Mouse (Mus musculus) liver, postnatal 0 days (tissue): ENCODE measurements around the gene Zxdc. TPM values are rescaled to one million over a fixed set of nuclear protein-coding genes. Genes with fewer than 3 reads are reported as not detected.

ENCODE experiments used
- ATAC-seq: fragments of 200-750 bp; cut with Nextera tagmentation; 2 replicates; pipeline ENCODE4 v1.8.0; 2017; ENCODE audit warnings: mild to moderate bottlenecking, moderate library complexity
- DNase-seq: peaks from one replicate; pipeline ENCODE4 v3.0.0-alpha.2; 2016
- H3K27ac ChIP-seq: fragments of 300-500 bp; sonication (generic); 2 replicates; pipeline ENCODE4 v1.5.1; 2014; ENCODE audit warnings: antibody characterized with exemption, moderate library complexity, mild to moderate bottlenecking, low read depth
- H3K27me3 ChIP-seq: fragments of 300-500 bp; sonication (generic); 2 replicates; pipeline ENCODE4 v1.6.1; 2014; ENCODE audit warnings: low read length, control low read depth, mixed read lengths; ENCODE audit not compliant: insufficient read depth
- H3K36me3 ChIP-seq: fragments of 300-500 bp; sonication (generic); replicated peaks from 2 replicates; pipeline ENCODE4 v1.6.1; 2014; ENCODE audit warnings: mild to moderate bottlenecking, control low read depth, low read length, moderate library complexity, mixed read lengths; ENCODE audit not compliant: insufficient read depth
- H3K4me1 ChIP-seq: fragments of 300-500 bp; sonication (generic); 2 replicates; pipeline ENCODE4 v1.6.1; 2014; ENCODE audit warnings: antibody characterized with exemption, mild to moderate bottlenecking, control low read depth; ENCODE audit not compliant: insufficient read depth
- H3K4me2 ChIP-seq: fragments of 300-500 bp; sonication (generic); 2 replicates; pipeline ENCODE4 v1.6.1; 2014; ENCODE audit warnings: low read depth, mild to moderate bottlenecking, low read length, moderate library complexity, mixed read lengths
- H3K4me3 ChIP-seq: fragments of 300-500 bp; sonication (generic); 2 replicates; pipeline ENCODE4 v1.5.1; 2014; ENCODE audit warnings: low read depth, low read length
- H3K9ac ChIP-seq: fragments of 300-500 bp; sonication (generic); replicated peaks from 2 replicates; pipeline ENCODE4 v1.6.1; 2014; ENCODE audit warnings: mild to moderate bottlenecking, moderate library complexity
- H3K9me3 ChIP-seq: fragments of 300-500 bp; sonication (generic); 2 replicates; pipeline ENCODE4 v1.6.1; 2016; ENCODE audit warnings: mild to moderate bottlenecking, control low read depth, low read length, mixed read lengths
- CTCF ChIP-seq: sonication (generic); IDR thresholded peaks from 2 replicates; pipeline ENCODE4 v1.5.1; 2016; ENCODE audit warnings: antibody characterized with exemption, low read depth
- EP300 ChIP-seq: IDR thresholded peaks from 2 replicates; pipeline ENCODE4 v1.6.1; 2016; ENCODE audit warnings: antibody characterized with exemption, low read depth, mild to moderate bottlenecking
- WGBS: fragments of 180-500 bp; shearing (Covaris S2); extraction: QIAGEN DNeasy Blood & Tissue Kit; methylation state at CpG from one replicate; pipeline ENCODE4 v1.1.7; 2014; ENCODE audit not compliant: insufficient replicate concordance; 5-methylcytosine and 5-hydroxymethylcytosine counted together
- polyA plus RNA-seq: library from polyadenylated mRNA; unstranded; fragments of >200 nt; fragmentation: Nextera tagmentation; extraction: Ambion mirVana; gene quantifications from 2 replicates; pipeline ENCODE4 v1.2.1, GENCODE M21; 2015

The Zxdc gene
- polyA plus RNA-seq, 1 experiment from 2014 or later, result 2.1 TPM

- TF ChIP-seq CTCF (no peak), EP300 (no peak)
- Histone ChIP-seq H3K9ac (no peak overlapping the region), H3K4me1 (no peaks in the 10 kb centered on the region), H3K4me2 (no peak overlapping the region), H3K9me3 (no peaks in the 10 kb centered on the region), H3K27ac (no peak overlapping the region), H3K4me3 (no peak overlapping the region), H3K27me3 (no peaks in the 10 kb centered on the region), H3K36me3 (peaks cover 15% of the 10 kb centered on the region; the same call in 1 of the 2 replicates)
- DNase-seq (no peak), ATAC-seq (no peak)
- 78% methylated on average over 5 of the region's 5 CpGs for WGBS
Measured at GRCm38 (mm10) chr6:90363301-90363700, 6.0 kb upstream of the Zxdc start.

DNA sequence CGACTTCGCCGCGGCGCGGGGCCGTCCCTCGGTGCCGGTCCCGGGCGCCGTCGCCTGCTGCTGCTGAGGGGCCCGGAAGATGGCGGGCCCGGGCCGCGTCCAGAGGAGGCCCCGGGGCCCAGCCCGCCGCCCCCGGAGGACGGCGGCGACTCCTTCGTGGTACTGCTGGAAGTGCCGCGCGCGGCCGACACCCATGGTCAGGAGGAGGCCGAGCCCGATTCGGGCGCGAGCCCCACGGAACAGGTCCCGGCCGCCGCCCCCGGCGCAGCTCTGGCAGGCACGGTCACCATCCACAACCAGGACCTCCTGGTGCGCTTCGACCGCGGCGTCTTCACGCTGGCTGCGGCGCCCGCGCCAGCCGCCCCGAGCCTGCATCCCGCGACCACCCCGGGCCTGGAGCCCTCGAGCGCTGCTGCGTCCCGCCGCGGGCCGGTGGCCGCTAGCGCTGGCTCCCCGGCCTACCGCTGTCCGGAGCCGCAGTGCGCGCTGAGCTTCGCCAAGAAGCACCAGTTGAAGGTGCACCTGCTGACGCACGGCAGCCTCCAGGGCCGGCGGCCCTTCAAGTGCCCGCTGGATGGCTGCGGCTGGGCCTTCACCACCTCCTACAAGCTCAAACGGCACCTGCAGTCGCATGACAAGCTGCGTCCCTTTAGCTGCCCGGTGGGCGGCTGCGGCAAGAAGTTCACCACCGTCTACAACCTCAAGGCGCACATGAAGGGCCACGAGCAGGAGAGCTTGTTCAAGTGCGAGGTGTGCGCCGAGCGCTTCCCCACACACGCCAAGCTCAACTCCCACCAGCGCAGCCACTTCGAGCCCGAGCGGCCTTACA lies 647 bp downstream of the Zxdc start:
- ATAC-seq (peak; percentile 66; the same call in 1 of the 2 replicates), DNase-seq (peak; percentile 36)
- no peaks in the 10 kb centered on the region for H3K9me3 ChIP-seq
- peak overlapping the region; percentile 75 for H3K4me3 ChIP-seq
- peak overlapping the region; percentile 96 for H3K4me2 ChIP-seq
- H3K4me1 ChIP-seq, result peaks cover 17% of the 10 kb centered on the region
- WGBS, result 2% methylated on average over 53 of the region's 98 CpGs
- H3K36me3 ChIP-seq, result peaks cover 19% of the 10 kb centered on the region
- no peaks in the 10 kb centered on the region for H3K27me3 ChIP-seq
- H3K9ac ChIP-seq, result peak overlapping the region; percentile 87
- H3K27ac ChIP-seq, result peak overlapping the region; percentile 52
- no peak for TF ChIP-seq CTCF
- no peak for TF ChIP-seq EP300

GRCm38 (mm10) chr6:90374647-90375046 lies 5.4 kb downstream of the Zxdc start:
- Histone ChIP-seq H3K4me1 (peaks cover 17% of the 10 kb centered on the region), H3K27me3 (no peaks in the 10 kb centered on the region), H3K27ac (no peak overlapping the region), H3K9ac (no peak overlapping the region), H3K4me3 (no peak overlapping the region), H3K4me2 (no peak overlapping the region), H3K36me3 (peaks cover 55% of the 10 kb centered on the region), H3K9me3 (no peaks in the 10 kb centered on the region)
- peak; percentile 76 for ATAC-seq
- peak; percentile 63 for DNase-seq
- WGBS, result 47% methylated on average over 4 of the region's 4 CpGs
- TF ChIP-seq CTCF (no peak), EP300 (peak; percentile 86)

GRCm38 (mm10) chr6:90377708-90378107 lies 8.4 kb downstream of the Zxdc start:
- Histone ChIP-seq H3K4me2 (no peak overlapping the region), H3K4me1 (peaks cover 5% of the 10 kb centered on the region; the same call in 1 of the 2 replicates), H3K9ac (no peak overlapping the region), H3K36me3 (peaks cover 73% of the 10 kb centered on the region), H3K27ac (no peak overlapping the region), H3K4me3 (no peak overlapping the region), H3K9me3 (no peaks in the 10 kb centered on the region), H3K27me3 (no peaks in the 10 kb centered on the region)
- no peak for DNase-seq
- TF ChIP-seq EP300, result no peak
- TF ChIP-seq CTCF, result no peak
- ATAC-seq, result no peak
- WGBS, result 80% methylated on average over 2 of the region's 2 CpGs

GRCm38 (mm10) chr6:90381465-90381864 lies 12.2 kb downstream of the Zxdc start:
- no peaks in the 10 kb centered on the region for H3K9me3 ChIP-seq
- TF ChIP-seq EP300 (no peak), CTCF (no peak)
- no peak for DNase-seq
- H3K4me1 ChIP-seq, result no peaks in the 10 kb centered on the region
- ATAC-seq, result no peak
- no peak overlapping the region for H3K4me2 ChIP-seq
- H3K4me3 ChIP-seq, result no peak overlapping the region
- H3K9ac ChIP-seq, result no peak overlapping the region
- 86% methylated on average over 2 of the region's 2 CpGs for WGBS
- H3K36me3 ChIP-seq, result peaks cover 63% of the 10 kb centered on the region
- H3K27me3 ChIP-seq, result no peaks in the 10 kb centered on the region
- no peak overlapping the region for H3K27ac ChIP-seq

DNA sequence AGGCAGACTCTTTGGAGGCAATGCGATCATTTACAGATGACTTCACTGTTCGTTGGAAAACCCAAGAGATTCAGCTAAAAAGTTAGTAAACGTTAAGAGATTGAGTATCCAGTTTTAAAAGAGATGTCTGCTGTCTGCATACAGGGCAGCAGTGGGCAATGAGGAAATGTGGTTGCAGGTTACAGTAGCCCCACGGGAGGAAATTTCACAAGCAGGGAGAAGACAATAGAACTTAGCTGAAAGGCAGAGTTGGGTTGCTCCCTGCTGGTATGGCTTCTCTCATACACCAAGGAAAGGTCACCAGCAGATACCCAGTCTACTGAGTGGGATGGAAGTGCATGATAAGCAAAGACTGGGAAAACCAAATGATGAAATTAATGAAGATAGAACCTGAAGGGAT lies 21.3 kb downstream of the Zxdc start:
- no peak overlapping the region for H3K4me2 ChIP-seq
- H3K9ac ChIP-seq, result no peak overlapping the region
- peaks cover 4% of the 10 kb centered on the region; the same call in 1 of the 2 replicates for H3K4me1 ChIP-seq
- DNase-seq (no peak), ATAC-seq (no peak)
- no peaks in the 10 kb centered on the region for H3K9me3 ChIP-seq
- peaks cover 8% of the 10 kb centered on the region for H3K36me3 ChIP-seq
- no peak for TF ChIP-seq CTCF
- no peak for TF ChIP-seq EP300
- no peak overlapping the region for H3K27ac ChIP-seq
- no peak overlapping the region for H3K4me3 ChIP-seq
- no peaks in the 10 kb centered on the region for H3K27me3 ChIP-seq
- WGBS, result 66% methylated on average over 4 of the region's 4 CpGs
